Mouse (Mus musculus) macrophage (primary cell): ENCODE measurements around the gene Golm1. TPM values are rescaled to one million over a fixed set of nuclear protein-coding genes. Genes with fewer than 3 reads are reported as not detected.

Experiments
- H3K27ac ChIP-seq: fragments of 350-480 bp; formaldehyde crosslinking; 2 replicates; pipeline ENCODE4 v1.9.0; 2021
- H3K36me3 ChIP-seq: fragments of 350-480 bp; formaldehyde crosslinking; 2 replicates; pipeline ENCODE4 v1.9.0; 2021; ENCODE audit errors: inconsistent target
- H3K4me3 ChIP-seq: fragments of 350-480 bp; formaldehyde crosslinking; 2 replicates; pipeline ENCODE4 v1.9.0; 2021; ENCODE audit errors: inconsistent target
- H3K79me2 ChIP-seq: fragments of 350-480 bp; formaldehyde crosslinking; 2 replicates; pipeline ENCODE4 v1.9.0; 2021; ENCODE audit errors: inconsistent target
- WGBS: methylation state at CpG from one replicate; pipeline ENCODE4 v1.1.7; 2026; ENCODE audit warnings: inconsistent platforms; ENCODE audit not compliant: missing documents; 5-methylcytosine and 5-hydroxymethylcytosine counted together
- polyA plus RNA-seq: library from polyadenylated mRNA; stranded (reverse); fragments of 250-400 nt; gene quantifications from 3 replicates; pipeline ENCODE4 v1.2.4, GENCODE M21; 2018; ENCODE audit warnings: inconsistent platforms

Golm1 gene
- polyA plus RNA-seq, 1 experiment from 2014 or later: 3.3 TPM

GRCm38 (mm10) chr13:59646674-59647244, 28.9 kb downstream of the Golm1 start:
- 94% methylated on average over 11 of the region's 11 CpGs for WGBS
- no peak overlapping the region for H3K27ac ChIP-seq
- no peak overlapping the region for H3K4me3 ChIP-seq
- no peaks in the 10 kb centered on the region for H3K79me2 ChIP-seq
- no peaks in the 10 kb centered on the region for H3K36me3 ChIP-seq

GRCm38 (mm10) chr13:59645491-59645890, 30.1 kb downstream of the Golm1 start:
- WGBS: 94% methylated on average over 3 of the region's 3 CpGs
- H3K36me3 ChIP-seq: no peaks in the 10 kb centered on the region
- no peak overlapping the region for H3K27ac ChIP-seq
- no peaks in the 10 kb centered on the region for H3K79me2 ChIP-seq
- no peak overlapping the region for H3K4me3 ChIP-seq

- Histone ChIP-seq H3K27ac (no peak overlapping the region), H3K36me3 (no peaks in the 10 kb centered on the region), H3K79me2 (no peaks in the 10 kb centered on the region), H3K4me3 (no peak overlapping the region)
- WGBS: 86% methylated on average over 2 of the region's 2 CpGs
Observed at GRCm38 (mm10) chr13:59642818-59643217, 32.8 kb downstream of the Golm1 start.

- no peak overlapping the region for H3K4me3 ChIP-seq
- H3K36me3 ChIP-seq: peaks cover 9% of the 10 kb centered on the region; the same call in 1 of the 2 replicates
- no peak overlapping the region for H3K27ac ChIP-seq
- 94% methylated on average over 6 of the region's 6 CpGs for WGBS
- no peaks in the 10 kb centered on the region for H3K79me2 ChIP-seq
Observed at GRCm38 (mm10) chr13:59640178-59640440, 35.5 kb downstream of the Golm1 start.

GRCm38 (mm10) chr13:59639368-59640177, 36.0 kb downstream of the Golm1 start:
- WGBS: 94% methylated on average over 16 of the region's 16 CpGs
- no peak overlapping the region for H3K27ac ChIP-seq
- H3K36me3 ChIP-seq: peaks cover 10% of the 10 kb centered on the region; the same call in 1 of the 2 replicates
- no peak overlapping the region for H3K4me3 ChIP-seq
- no peaks in the 10 kb centered on the region for H3K79me2 ChIP-seq

GRCm38 (mm10) chr13:59637800-59638199, 37.8 kb downstream of the Golm1 start:
- 96% methylated on average over 7 of the region's 7 CpGs for WGBS
- Histone ChIP-seq H3K27ac (no peak overlapping the region), H3K4me3 (no peak overlapping the region), H3K36me3 (peaks cover 22% of the 10 kb centered on the region; the same call in 1 of the 2 replicates), H3K79me2 (no peaks in the 10 kb centered on the region)

- Histone ChIP-seq H3K4me3 (no peak overlapping the region), H3K36me3 (peaks cover 45% of the 10 kb centered on the region; the same call in 1 of the 2 replicates), H3K27ac (no peak overlapping the region), H3K79me2 (no peaks in the 10 kb centered on the region)
- 78% methylated on average over 5 of the region's 5 CpGs for WGBS
Observed at GRCm38 (mm10) chr13:59634637-59635036, 41.0 kb downstream of the Golm1 start.

GRCm38 (mm10) chr13:59626739-59627138, 48.9 kb downstream of the Golm1 start:
- 92% methylated on average over 7 of the region's 7 CpGs for WGBS
- H3K36me3 ChIP-seq: peaks cover 64% of the 10 kb centered on the region
- no peak overlapping the region for H3K4me3 ChIP-seq
- H3K79me2 ChIP-seq: no peaks in the 10 kb centered on the region
- H3K27ac ChIP-seq: no peak overlapping the region

- 98% methylated on average over 5 of the region's 5 CpGs for WGBS
- no peak overlapping the region for H3K27ac ChIP-seq
- H3K79me2 ChIP-seq: no peaks in the 10 kb centered on the region
- peaks cover 58% of the 10 kb centered on the region for H3K36me3 ChIP-seq
- H3K4me3 ChIP-seq: no peak overlapping the region
Observed at GRCm38 (mm10) chr13:59624903-59625302, 50.7 kb downstream of the Golm1 start.

- H3K36me3 ChIP-seq: peaks cover 60% of the 10 kb centered on the region
- WGBS: 78% methylated on average over 3 of the region's 3 CpGs
- H3K4me3 ChIP-seq: no peak overlapping the region
- H3K79me2 ChIP-seq: no peaks in the 10 kb centered on the region
- H3K27ac ChIP-seq: no peak overlapping the region
Observed at GRCm38 (mm10) chr13:59624389-59624788, 51.2 kb downstream of the Golm1 start.

- Histone ChIP-seq H3K79me2 (no peaks in the 10 kb centered on the region), H3K36me3 (peaks cover 62% of the 10 kb centered on the region), H3K27ac (no peak overlapping the region), H3K4me3 (no peak overlapping the region)
- 89% methylated on average over 7 of the region's 7 CpGs for WGBS
Observed at GRCm38 (mm10) chr13:59621643-59622489, 53.7 kb downstream of the Golm1 start.

- H3K27ac ChIP-seq: no peak overlapping the region
- H3K79me2 ChIP-seq: no peaks in the 10 kb centered on the region
- 98% methylated on average over 6 of the region's 6 CpGs for WGBS
- peaks cover 34% of the 10 kb centered on the region for H3K36me3 ChIP-seq
- no peak overlapping the region for H3K4me3 ChIP-seq
Observed at GRCm38 (mm10) chr13:59618463-59618862, 57.1 kb downstream of the Golm1 start.

- Histone ChIP-seq H3K4me3 (no peak overlapping the region), H3K27ac (no peak overlapping the region), H3K36me3 (peaks cover 17% of the 10 kb centered on the region; the same call in 1 of the 2 replicates), H3K79me2 (no peaks in the 10 kb centered on the region)
- WGBS: 77% methylated on average over 3 of the region's 4 CpGs
Observed at GRCm38 (mm10) chr13:59615554-59615953, 60.1 kb downstream of the Golm1 start.

GRCm38 (mm10) chr13:59615152-59615551, 60.5 kb downstream of the Golm1 start:
- no peaks in the 10 kb centered on the region for H3K79me2 ChIP-seq
- peaks cover 17% of the 10 kb centered on the region; the same call in 1 of the 2 replicates for H3K36me3 ChIP-seq
- no peak overlapping the region for H3K27ac ChIP-seq
- no peak overlapping the region for H3K4me3 ChIP-seq
- WGBS: 98% methylated on average over 4 of the region's 4 CpGs

- Histone ChIP-seq H3K36me3 (peaks cover 20% of the 10 kb centered on the region; the same call in 1 of the 2 replicates), H3K27ac (no peak overlapping the region), H3K4me3 (no peak overlapping the region), H3K79me2 (no peaks in the 10 kb centered on the region)
- WGBS: 76% methylated on average over 4 of the region's 4 CpGs
Observed at GRCm38 (mm10) chr13:59613868-59614267, 61.7 kb downstream of the Golm1 start.
